Mouse (Mus musculus): ENCODE data around the gene Mre11a.

DNA sequence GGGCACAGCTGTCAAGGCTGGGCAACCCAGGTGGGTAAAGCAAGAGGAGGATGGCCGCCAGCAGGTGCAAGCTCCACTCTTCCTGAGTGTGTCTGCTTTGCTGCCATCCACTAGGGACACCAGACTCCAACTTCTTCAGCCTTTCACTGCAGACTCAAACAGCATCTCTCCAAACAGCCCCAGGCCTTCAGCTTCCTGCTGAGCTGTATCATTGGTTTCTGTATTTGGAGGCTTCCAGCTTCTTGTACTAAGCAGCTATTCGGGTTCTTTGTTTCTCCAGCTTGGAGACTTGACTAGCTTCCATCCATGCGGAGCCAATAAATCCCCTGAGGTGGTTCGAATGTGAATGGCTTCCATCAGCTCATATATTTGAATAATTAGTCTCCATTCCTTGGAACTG, 70.1 kb downstream of the Mre11a start:
- no peak for TF ChIP-seq CTCF (IDR thresholded peaks at IDR 0.05; ENCODE audit: low read depth)
- TF ChIP-seq EP300 (optimal IDR thresholded peaks at IDR 0.05) = no peak
